Mouse (Mus musculus): ENCODE data around the gene Bicdl1.

- TF ChIP-seq CTCF (IDR thresholded peaks at IDR 0.05; ENCODE audit: control insufficient read depth, insufficient read depth, insufficient read length), result no peak
- TF ChIP-seq CEBPB (IDR thresholded peaks at IDR 0.05; ENCODE audit: low read depth), result no peak
- no peak for TF ChIP-seq USF1 (IDR thresholded peaks at IDR 0.05; ENCODE audit: low read depth)
- no peak for TF ChIP-seq MAX (IDR thresholded peaks at IDR 0.05)
- TF ChIP-seq MYOG (IDR thresholded peaks at IDR 0.05; ENCODE audit: control insufficient read depth, extremely low read depth, insufficient read length), result no peak
These were observed 333 bp upstream of the Bicdl1 start for GRCm38 (mm10) chr5:115731732-115732175.
